Mouse (Mus musculus) limb, embryonic 14.5 days (tissue): Measurements from ENCODE around the gene Rnd1. TPM values are rescaled to one million over a fixed set of nuclear protein-coding genes. Genes with fewer than 3 reads are reported as not detected.

Experiments used
- ATAC-seq: fragments of 200-750 bp; cut with Nextera tagmentation; 2 replicates; pipeline ENCODE4 v1.8.0; 2017; ENCODE audit warnings: low read depth, moderate number of reproducible peaks, moderate TSS enrichment; ENCODE audit not compliant: low FRiP score
- DNase-seq: peaks from one replicate; pipeline ENCODE4 v3.0.0-alpha.2; 2015; ENCODE audit warnings: low spot score
- H3K27ac ChIP-seq: fragments of 300-500 bp; sonication (generic); replicated peaks from 2 replicates; pipeline ENCODE4 v1.5.1; 2014; ENCODE audit warnings: low read depth, mild to moderate bottlenecking, low read length, moderate library complexity, mixed read lengths
- H3K27me3 ChIP-seq: fragments of 300-500 bp; sonication (generic); 2 replicates; pipeline ENCODE4 v1.6.1; 2014; ENCODE audit warnings: low read length, mixed read lengths; ENCODE audit not compliant: control insufficient read depth, insufficient read depth
- H3K36me3 ChIP-seq: fragments of 300-500 bp; sonication (generic); 2 replicates; pipeline ENCODE4 v1.6.1; 2014; ENCODE audit warnings: mild to moderate bottlenecking, low read length, moderate library complexity, mixed read lengths; ENCODE audit not compliant: control insufficient read depth, insufficient read depth
- H3K4me1 ChIP-seq: fragments of 300-500 bp; sonication (generic); 2 replicates; pipeline ENCODE4 v1.6.1; 2014; ENCODE audit warnings: antibody characterized with exemption, low read length, mixed read lengths; ENCODE audit not compliant: control insufficient read depth, insufficient read depth
- H3K4me2 ChIP-seq: fragments of 300-500 bp; sonication (generic); replicated peaks from 2 replicates; pipeline ENCODE4 v1.6.1; 2014; ENCODE audit warnings: low read depth, mild to moderate bottlenecking, low read length, moderate library complexity; ENCODE audit not compliant: severe bottlenecking
- H3K4me3 ChIP-seq: fragments of 300-500 bp; sonication (generic); replicated peaks from 2 replicates; pipeline ENCODE4 v1.5.1; 2014; ENCODE audit warnings: low read length
- H3K9ac ChIP-seq: fragments of 300-500 bp; sonication (generic); 2 replicates; pipeline ENCODE4 v1.6.1; 2014; ENCODE audit warnings: mild to moderate bottlenecking, low read depth, low read length, moderate library complexity; ENCODE audit not compliant: severe bottlenecking
- H3K9me3 ChIP-seq: fragments of 300-500 bp; sonication (generic); 2 replicates; pipeline ENCODE4 v1.6.1; 2016; ENCODE audit warnings: low read length; ENCODE audit not compliant: control insufficient read depth
- POLR2A ChIP-seq: fragments of 200-500 bp; IDR thresholded peaks from 2 replicates; pipeline ENCODE4 v1.8.0; 2012; ENCODE audit warnings: inconsistent platforms, mild to moderate bottlenecking, moderate library complexity, borderline replicate concordance; ENCODE audit not compliant: insufficient read depth, insufficient read length; ENCODE audit errors: extremely low read depth
- WGBS: fragments of 180-500 bp; shearing (Covaris S2); extraction: QIAGEN DNeasy Blood & Tissue Kit; methylation state at CpG from one replicate; pipeline ENCODE4 v1.1.7; 2014; 5-methylcytosine and 5-hydroxymethylcytosine counted together
- polyA plus RNA-seq, 2 experiments: library from polyadenylated mRNA; depleted of rRNA in 1 of 2; stranded (reverse) in 1 of 2; unstranded in 1 of 2; fragments of >200 nt; fragmentation: Nextera tagmentation in 1 of 2; extraction: Ambion mirVana in 1 of 2; gene quantifications; 2 replicates each; pipeline versions ENCODE4 v1.2.1 to v1.2.3; 2012 to 2014

Gene Rnd1
- polyA plus RNA-seq, 2 experiments = 0.45 to 1.5 TPM

DNA sequence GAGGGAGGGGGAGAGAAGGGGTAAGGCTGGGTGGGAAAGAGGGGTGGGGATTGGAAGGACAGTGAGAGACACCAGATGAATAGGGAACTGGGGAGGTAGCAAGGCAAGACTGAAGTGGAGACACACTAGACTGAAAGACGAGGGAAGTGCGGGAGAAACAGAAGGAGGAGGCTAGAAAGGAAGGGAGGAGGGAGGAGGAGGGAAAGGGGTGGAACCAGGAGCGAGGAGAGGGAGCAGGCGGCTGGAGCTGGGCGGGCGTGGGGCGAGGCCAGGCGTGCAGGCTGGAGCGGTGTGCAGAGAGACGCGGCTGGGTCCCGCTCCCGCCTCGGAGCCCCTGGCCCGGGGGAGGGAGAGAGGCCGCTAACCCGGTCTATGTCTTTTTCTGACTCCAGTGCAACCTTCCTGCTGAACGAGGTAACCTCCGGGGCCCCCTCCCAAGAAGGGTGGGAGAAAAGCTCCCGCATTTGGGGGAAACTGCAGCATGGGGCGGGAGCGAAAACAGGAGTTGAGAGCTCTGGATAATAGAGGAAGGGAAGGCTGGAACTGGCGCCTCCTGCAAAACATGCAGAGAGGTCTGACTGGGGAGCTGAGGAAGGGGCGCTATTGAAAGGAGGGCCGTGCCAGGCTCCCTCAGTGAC lies 45.0 kb downstream of the Rnd1 start:
- Histone ChIP-seq H3K4me3 (peak overlapping the region; percentile 84), H3K36me3 (no peaks in the 10 kb centered on the region), H3K4me1 (peaks cover 41% of the 10 kb centered on the region), H3K27me3 (peaks cover 7% of the 10 kb centered on the region), H3K9ac (peak overlapping the region; percentile 55), H3K4me2 (peak overlapping the region; percentile 99), H3K27ac (peak overlapping the region; percentile 61), H3K9me3 (no peaks in the 10 kb centered on the region)
- DNase-seq = peak; percentile 84
- peak; percentile 82 for ATAC-seq
- 0 out of 2 replicates have a peak, but pooled peaks have one; percentile 22 for TF ChIP-seq POLR2A
- 2% methylated on average over 13 of the region's 25 CpGs for WGBS

DNA sequence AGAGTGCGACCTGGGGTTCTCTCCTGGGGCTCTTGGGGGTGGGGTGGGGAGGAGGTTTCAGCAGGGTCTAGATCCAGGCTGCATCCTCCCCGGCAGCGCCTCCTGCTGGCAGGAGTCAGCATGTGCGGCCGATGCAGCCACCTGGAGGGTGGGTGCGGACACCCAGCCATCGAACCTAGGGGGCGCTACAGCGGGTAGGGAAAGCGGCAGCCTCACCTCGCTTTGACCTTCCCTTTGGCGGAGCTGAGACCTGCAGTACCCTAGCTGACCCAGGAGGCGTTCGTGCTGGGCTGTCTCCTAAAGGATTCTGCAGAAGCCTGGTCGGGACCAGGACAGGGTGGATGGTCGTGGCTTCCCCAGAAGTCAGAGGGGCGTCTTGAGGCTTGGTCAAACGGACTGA lies 45.8 kb downstream of the Rnd1 start:
- no peaks in the 10 kb centered on the region for H3K9me3 ChIP-seq
- ATAC-seq (peak; percentile 4; the same call in 1 of the 2 replicates), DNase-seq (peak; percentile 63)
- no peak for TF ChIP-seq POLR2A
- H3K36me3 ChIP-seq = no peaks in the 10 kb centered on the region
- H3K4me1 ChIP-seq = peaks cover 41% of the 10 kb centered on the region
- WGBS = 5% methylated on average over 11 of the region's 18 CpGs
- peak overlapping the region; percentile 55; the same call in 1 of the 2 replicates for H3K9ac ChIP-seq
- peak overlapping the region; percentile 99 for H3K4me2 ChIP-seq
- H3K27ac ChIP-seq = peak overlapping the region; percentile 48; the same call in 1 of the 2 replicates
- peak overlapping the region; percentile 84 for H3K4me3 ChIP-seq
- H3K27me3 ChIP-seq = peaks cover 7% of the 10 kb centered on the region

DNA sequence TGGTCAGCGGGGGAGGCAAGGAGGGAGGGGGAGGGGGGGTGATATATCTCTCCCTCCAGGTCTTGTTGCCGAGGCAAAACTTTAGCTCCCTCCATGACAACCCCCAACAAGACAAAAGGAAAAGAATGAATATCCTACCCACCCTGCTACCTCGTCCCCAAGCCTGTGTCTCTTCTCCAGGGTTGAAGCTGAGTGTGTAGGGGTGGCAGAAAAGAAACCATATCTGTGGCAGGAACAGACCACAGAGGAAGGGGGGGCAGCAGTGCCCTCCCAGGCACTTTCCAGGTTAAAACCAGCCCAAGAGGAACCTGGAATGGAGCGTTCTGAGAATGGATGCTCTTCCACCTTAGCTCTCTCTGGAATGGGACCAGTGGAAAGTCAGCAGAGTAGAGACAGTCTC lies 46.7 kb downstream of the Rnd1 start, which contains the start of gene Cacnb3:
TSS of gene Cacnb3 (plus strand) at position 301 of the 400 bp plus-strand sequence.
- Histone ChIP-seq H3K4me3 (peak within 1 kb of the TSS; percentile 84), H3K27me3 (peaks cover 7% of the 10 kb centered on the region; the same call in 1 of the 2 replicates), H3K27ac (peak within 1 kb of the TSS; percentile 48; the same call in 1 of the 2 replicates), H3K9ac (peak within 1 kb of the TSS; percentile 55), H3K4me2 (peak within 1 kb of the TSS; percentile 99), H3K36me3 (no peaks in the 10 kb centered on the region), H3K9me3 (no peaks in the 10 kb centered on the region), H3K4me1 (peaks cover 33% of the 10 kb centered on the region)
- 32% methylated on average over 4 of the region's 4 CpGs for WGBS
- DNase-seq (no peak), ATAC-seq (no peak)
- no peak for TF ChIP-seq POLR2A

DNA sequence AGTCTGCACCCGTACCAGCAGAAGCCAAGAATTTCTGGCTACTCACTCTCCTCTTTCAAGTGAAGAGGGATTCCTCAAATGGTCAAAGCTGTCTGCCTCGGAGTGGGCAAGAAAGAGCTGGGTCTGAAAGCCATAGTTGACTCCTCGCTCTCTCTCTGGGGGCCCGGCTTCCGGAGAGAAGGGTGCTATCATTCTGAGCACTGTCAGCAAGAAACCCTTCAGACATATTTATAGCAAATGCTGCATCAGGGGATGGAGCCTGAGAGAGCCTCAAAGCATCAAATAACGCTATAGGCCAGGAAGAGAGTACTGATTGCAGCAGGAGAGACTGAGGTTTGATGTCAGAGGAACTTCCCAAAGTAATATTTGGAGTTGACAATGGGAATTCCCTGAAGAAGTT lies 47.8 kb downstream of the Rnd1 start:
- Histone ChIP-seq H3K36me3 (no peaks in the 10 kb centered on the region), H3K4me1 (peaks cover 29% of the 10 kb centered on the region), H3K9ac (no peak overlapping the region), H3K27me3 (peaks cover 7% of the 10 kb centered on the region; the same call in 1 of the 2 replicates), H3K27ac (no peak overlapping the region), H3K4me2 (no peak overlapping the region), H3K9me3 (no peaks in the 10 kb centered on the region), H3K4me3 (no peak overlapping the region)
- ATAC-seq = no peak
- WGBS = 55% methylated on average over 6 of the region's 6 CpGs
- TF ChIP-seq POLR2A = no peak
- no peak for DNase-seq

DNA sequence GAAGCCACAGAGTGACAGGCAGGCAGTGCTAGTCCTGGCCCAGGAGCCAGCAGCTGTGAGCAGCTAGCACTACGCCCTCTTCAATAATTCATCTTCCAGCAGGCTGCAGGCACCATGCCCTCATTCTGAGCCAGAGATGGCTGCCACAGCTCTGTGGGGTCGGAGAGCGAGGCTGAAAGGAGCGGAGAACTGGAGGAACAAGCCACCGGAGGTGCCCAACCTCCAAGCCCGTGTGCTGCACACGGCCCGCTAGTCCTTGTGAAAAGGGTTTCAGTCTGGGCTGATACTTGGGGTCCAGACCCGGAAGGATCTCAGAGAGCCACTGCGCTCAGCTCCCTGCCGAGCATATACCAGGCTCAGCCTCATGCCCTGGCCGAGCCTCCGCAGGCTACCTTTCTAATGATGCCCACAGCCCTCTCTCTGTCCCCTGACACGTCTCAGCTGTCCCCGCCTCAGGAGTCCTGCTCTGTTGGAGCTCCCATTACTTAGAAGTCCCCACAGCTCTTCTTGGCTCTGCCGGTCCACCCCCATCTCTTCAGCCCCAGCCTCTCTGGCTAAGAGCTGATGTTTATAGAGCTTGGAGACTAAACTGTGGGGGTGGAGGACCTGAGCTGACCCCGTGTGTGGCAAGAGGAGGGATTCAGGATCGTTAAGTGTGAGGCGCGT lies 48.5 kb downstream of the Rnd1 start:
- H3K4me1 ChIP-seq = peaks cover 25% of the 10 kb centered on the region
- 0 out of 2 replicates have a peak overlapping the region, but pooled peaks have one; percentile 2 for H3K4me3 ChIP-seq
- TF ChIP-seq POLR2A = 0 out of 2 replicates have a peak, but pooled peaks have one; percentile 12
- ATAC-seq = no peak
- no peaks in the 10 kb centered on the region for H3K9me3 ChIP-seq
- DNase-seq = no peak
- WGBS = 14% methylated on average over 18 of the region's 20 CpGs
- H3K36me3 ChIP-seq = no peaks in the 10 kb centered on the region
- H3K27ac ChIP-seq = no peak overlapping the region
- peak overlapping the region; percentile 10 for H3K4me2 ChIP-seq
- H3K27me3 ChIP-seq = peaks cover 7% of the 10 kb centered on the region; the same call in 1 of the 2 replicates
- H3K9ac ChIP-seq = peak overlapping the region; percentile 17; the same call in 1 of the 2 replicates
